Mouse (Mus musculus) brain, embryonic 14.5 days (tissue): ENCODE data around the gene Nabp2.

Experiments used
- CTCF ChIP-seq: fragments of 200-500 bp; IDR thresholded peaks from 2 replicates; pipeline ENCODE4 v1.5.1; 2012; ENCODE audit warnings: inconsistent platforms, mild to moderate bottlenecking, moderate library complexity, borderline replicate concordance; ENCODE audit not compliant: insufficient read depth, insufficient read length; ENCODE audit errors: extremely low read depth
- POLR2A ChIP-seq: fragments of 200-500 bp; IDR thresholded peaks from 2 replicates; pipeline ENCODE4 v1.6.1; 2012; ENCODE audit warnings: mild to moderate bottlenecking, inconsistent platforms, borderline replicate concordance; ENCODE audit not compliant: poor library complexity, insufficient read depth, insufficient read length, severe bottlenecking; ENCODE audit errors: extremely low read depth

- no peak for TF ChIP-seq POLR2A
- TF ChIP-seq CTCF: no peak
Observed at GRCm38 (mm10) chr10:128400338-128400737, 11.0 kb downstream of the Nabp2 start.
